Mouse (Mus musculus) adrenal gland, adult (tissue): ENCODE data around the gene Kif19a.

ENCODE experiments used
- DNase-seq, 2 experiments: peaks; one replicate each; pipeline ENCODE4 v3.0.0; 2022 to 2023; ENCODE audit warnings: low spot score in 1 of 2; ENCODE audit not compliant: inconsistent age in 2 of 2

Gene Kif19a

GRCm38 (mm10) chr11:114802540-114803267, 37.5 kb downstream of the Kif19a start:
- no peak for DNase-seq

GRCm38 (mm10) chr11:114803990-114804389, 38.8 kb downstream of the Kif19a start:
- no peak for DNase-seq

- no peak for DNase-seq
Measured at GRCm38 (mm10) chr11:114807025-114807424, 41.8 kb downstream of the Kif19a start.

- no peak for DNase-seq
Measured at GRCm38 (mm10) chr11:114807686-114808427, 42.7 kb downstream of the Kif19a start.

GRCm38 (mm10) chr11:114809371-114809770, 44.2 kb downstream of the Kif19a start:
- DNase-seq = no peak

GRCm38 (mm10) chr11:114810344-114810743, 45.2 kb downstream of the Kif19a start:
- no peak for DNase-seq

GRCm38 (mm10) chr11:114812731-114813240, 47.6 kb downstream of the Kif19a start:
- peak; percentile 85 to 96 for DNase-seq

GRCm38 (mm10) chr11:114814873-114815592, 49.8 kb downstream of the Kif19a start:
- DNase-seq = no peak

GRCm38 (mm10) chr11:114816934-114817333, 51.7 kb downstream of the Kif19a start:
- DNase-seq = no peak

GRCm38 (mm10) chr11:114818185-114818584, 53.0 kb downstream of the Kif19a start:
- peak in 1 of 2 experiments; percentile 36 for DNase-seq

- DNase-seq = no peak
Measured at GRCm38 (mm10) chr11:114819110-114819509, 53.9 kb downstream of the Kif19a start.

GRCm38 (mm10) chr11:114820444-114820843, 55.3 kb downstream of the Kif19a start:
- DNase-seq = no peak

- DNase-seq = no peak
Measured at GRCm38 (mm10) chr11:114821325-114821724, 56.1 kb downstream of the Kif19a start.

- DNase-seq = no peak
Measured at GRCm38 (mm10) chr11:114822727-114823126, 57.5 kb downstream of the Kif19a start.

GRCm38 (mm10) chr11:114823199-114823725, 58.1 kb downstream of the Kif19a start:
- no peak for DNase-seq

GRCm38 (mm10) chr11:114826686-114827085, 61.5 kb downstream of the Kif19a start:
- DNase-seq = no peak

- peak; percentile 38 to 70 for DNase-seq
Measured at GRCm38 (mm10) chr11:114829499-114830432, 64.6 kb downstream of the Kif19a start.

GRCm38 (mm10) chr11:114830433-114830773, 65.2 kb downstream of the Kif19a start:
- no peak for DNase-seq

GRCm38 (mm10) chr11:114833166-114833565, 68.0 kb downstream of the Kif19a start:
- DNase-seq = no peak
